Mouse (Mus musculus): ENCODE results near the gene Eif4enif1. TPM values are rescaled to one million over a fixed set of nuclear protein-coding genes. Genes with fewer than 3 reads are reported as not detected.
A peak's percentile ranks its signal among the peaks of the same experiment; 100 is the strongest.

Eif4enif1 gene
- polyA plus RNA-seq, 1 experiment from 2014 or later, result 14.9 TPM

DNA sequence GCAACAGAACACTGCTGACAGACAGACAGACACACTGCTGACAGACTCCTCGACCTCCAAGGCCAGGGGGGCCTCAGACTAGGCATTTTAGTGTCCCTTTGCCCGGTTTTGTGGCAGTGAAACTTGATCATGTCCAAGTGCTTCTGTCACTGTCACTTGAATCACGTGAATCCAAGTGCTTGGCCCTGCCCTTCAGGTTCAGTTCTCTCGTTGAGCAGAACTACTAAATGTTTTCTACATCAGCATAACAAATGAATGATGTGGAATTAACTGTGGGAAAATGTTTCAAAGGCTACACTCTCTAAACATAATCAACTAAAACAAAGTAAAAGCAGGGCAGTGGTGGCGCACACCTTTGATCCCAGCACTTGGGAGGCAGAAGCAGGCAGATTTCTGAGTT, 76.2 kb downstream of the Eif4enif1 start:
- 0 out of 2 replicates have a peak, but pooled peaks cover 6% of the 10 kb centered on the region for H3K9me3 ChIP-seq (ENCODE audit: low read length)
- no peak overlapping the region for H3K9ac ChIP-seq (replicated peaks)
- WGBS (ENCODE audit: insufficient replicate concordance), result 69% methylated on average over 5 of the region's 5 CpGs

DNA sequence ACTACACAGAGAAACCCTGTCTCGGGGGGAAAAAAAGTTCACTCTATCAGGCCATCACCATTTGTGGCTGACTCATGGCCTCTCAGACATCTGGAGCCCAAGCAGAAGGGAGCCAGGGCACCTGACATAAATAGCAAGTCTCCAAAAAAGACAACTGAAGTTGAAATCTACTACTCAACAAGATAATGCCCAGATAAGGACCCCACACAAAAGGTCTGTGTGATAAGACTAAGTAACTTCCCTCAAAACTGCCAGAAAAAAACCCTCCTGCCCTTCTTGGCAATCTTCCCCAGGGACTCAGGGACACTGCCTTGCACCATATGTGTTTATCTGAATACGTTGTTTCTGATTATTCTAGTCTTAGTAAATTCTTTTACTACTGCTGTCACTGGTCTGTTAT, 77.5 kb downstream of the Eif4enif1 start:
- H3K9me3 ChIP-seq (ENCODE audit: low read length), result 0 out of 2 replicates have a peak, but pooled peaks cover 6% of the 10 kb centered on the region
- ATAC-seq (no peak), DNase-seq (no peak)
- H3K4me2 ChIP-seq (ENCODE audit: low read depth, low read length), result no peak overlapping the region
- H3K36me3 ChIP-seq (replicated peaks; ENCODE audit: insufficient read depth, low read length), result no peaks in the 10 kb centered on the region
- 45% methylated on average over 2 of the region's 2 CpGs for WGBS (ENCODE audit: insufficient replicate concordance)
- H3K4me3 ChIP-seq (ENCODE audit: low read depth, low read length), result no peak overlapping the region
- H3K9ac ChIP-seq (replicated peaks), result no peak overlapping the region
- no peak overlapping the region for H3K27ac ChIP-seq (ENCODE audit: low read depth)
- TF ChIP-seq CTCF (IDR thresholded peaks at IDR 0.05; ENCODE audit: low read depth) (no peak), EP300 (IDR thresholded peaks at IDR 0.05; ENCODE audit: low read depth) (no peak)
- no peaks in the 10 kb centered on the region for H3K4me1 ChIP-seq (ENCODE audit: insufficient read depth)
- H3K27me3 ChIP-seq (ENCODE audit: insufficient read depth, low read length), result no peaks in the 10 kb centered on the region

More for the DNA sequence above, 76.2 kb downstream of the Eif4enif1 start:
- no peak for ATAC-seq
- H3K4me2 ChIP-seq (ENCODE audit: low read depth, low read length), result no peak overlapping the region
- no peaks in the 10 kb centered on the region for H3K36me3 ChIP-seq (replicated peaks; ENCODE audit: insufficient read depth, low read length)
- H3K4me3 ChIP-seq (ENCODE audit: low read depth, low read length), result no peak overlapping the region
- H3K27ac ChIP-seq (ENCODE audit: low read depth), result no peak overlapping the region
- TF ChIP-seq CTCF (IDR thresholded peaks at IDR 0.05; ENCODE audit: low read depth) (no peak), EP300 (IDR thresholded peaks at IDR 0.05; ENCODE audit: low read depth) (no peak)
- H3K4me1 ChIP-seq (ENCODE audit: insufficient read depth), result no peaks in the 10 kb centered on the region
- no peak for DNase-seq
- H3K27me3 ChIP-seq (ENCODE audit: insufficient read depth, low read length), result no peaks in the 10 kb centered on the region

DNA sequence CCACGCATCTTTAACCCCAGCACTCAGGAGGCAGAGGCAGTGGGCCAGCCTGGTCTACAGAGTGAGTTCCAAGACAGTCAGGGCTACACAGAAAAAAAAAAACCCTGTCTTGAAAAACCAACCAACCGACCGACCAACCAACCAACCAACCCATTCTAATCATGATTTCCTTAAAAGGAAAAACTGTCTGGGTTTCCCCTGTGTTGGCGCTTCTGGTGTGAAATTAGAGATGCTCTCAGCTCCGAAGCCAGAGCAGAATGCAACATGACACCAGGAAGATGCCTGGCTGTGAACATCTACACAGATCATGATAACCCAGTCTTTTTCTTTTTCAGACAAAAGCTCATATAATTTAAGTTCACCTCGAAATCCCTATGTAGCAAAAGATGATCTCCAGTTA, 80.7 kb downstream of the Eif4enif1 start:
- Histone ChIP-seq H3K4me1 (ENCODE audit: insufficient read depth) (no peaks in the 10 kb centered on the region), H3K27me3 (ENCODE audit: insufficient read depth, low read length) (no peaks in the 10 kb centered on the region), H3K36me3 (replicated peaks; ENCODE audit: insufficient read depth, low read length) (no peaks in the 10 kb centered on the region), H3K4me3 (ENCODE audit: low read depth, low read length) (no peak overlapping the region), H3K4me2 (ENCODE audit: low read depth, low read length) (no peak overlapping the region), H3K9ac (replicated peaks) (no peak overlapping the region), H3K27ac (ENCODE audit: low read depth) (no peak overlapping the region), H3K9me3 (ENCODE audit: low read length) (0 out of 2 replicates have a peak, but pooled peaks cover 6% of the 10 kb centered on the region)
- ATAC-seq, result no peak
- no peak for DNase-seq
- WGBS (ENCODE audit: insufficient replicate concordance), result 82% methylated on average over 6 of the region's 6 CpGs
- TF ChIP-seq EP300 (IDR thresholded peaks at IDR 0.05; ENCODE audit: low read depth) (no peak), CTCF (IDR thresholded peaks at IDR 0.05; ENCODE audit: low read depth) (no peak)

DNA sequence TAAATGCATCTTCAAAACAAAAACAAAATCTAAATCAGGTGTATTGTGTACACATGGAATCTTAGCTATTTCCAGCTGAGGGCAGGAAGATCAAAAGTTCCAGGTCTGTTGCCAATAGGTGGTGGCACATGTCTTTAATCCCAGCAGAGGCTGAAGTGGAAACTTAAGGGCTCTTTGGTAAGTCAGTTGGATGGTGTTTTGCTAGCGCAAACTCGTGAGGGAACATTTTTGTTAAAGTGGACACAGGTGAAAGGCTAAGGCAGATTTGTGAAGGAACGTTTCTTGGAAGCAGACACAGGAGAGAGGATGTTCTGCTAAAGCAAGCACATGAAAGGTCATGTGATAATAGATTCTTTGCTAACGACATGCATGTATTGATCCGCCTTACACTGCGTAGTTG, 81.5 kb downstream of the Eif4enif1 start:
- 0 out of 2 replicates have a peak, but pooled peaks cover 6% of the 10 kb centered on the region for H3K9me3 ChIP-seq (ENCODE audit: low read length)
- ATAC-seq (no peak), DNase-seq (no peak)
- no peak for TF ChIP-seq EP300 (IDR thresholded peaks at IDR 0.05; ENCODE audit: low read depth)
- no peak for TF ChIP-seq CTCF (IDR thresholded peaks at IDR 0.05; ENCODE audit: low read depth)
- H3K9ac ChIP-seq (replicated peaks), result no peak overlapping the region
- no peak overlapping the region for H3K27ac ChIP-seq (ENCODE audit: low read depth)
- H3K4me2 ChIP-seq (ENCODE audit: low read depth, low read length), result no peak overlapping the region
- no peak overlapping the region for H3K4me3 ChIP-seq (ENCODE audit: low read depth, low read length)
- WGBS (ENCODE audit: insufficient replicate concordance), result 89% methylated on average over 6 of the region's 6 CpGs
- no peaks in the 10 kb centered on the region for H3K27me3 ChIP-seq (ENCODE audit: insufficient read depth, low read length)
- no peaks in the 10 kb centered on the region for H3K36me3 ChIP-seq (replicated peaks; ENCODE audit: insufficient read depth, low read length)
- H3K4me1 ChIP-seq (ENCODE audit: insufficient read depth), result peaks cover 5% of the 10 kb centered on the region; the same call in 1 of the 2 replicates

DNA sequence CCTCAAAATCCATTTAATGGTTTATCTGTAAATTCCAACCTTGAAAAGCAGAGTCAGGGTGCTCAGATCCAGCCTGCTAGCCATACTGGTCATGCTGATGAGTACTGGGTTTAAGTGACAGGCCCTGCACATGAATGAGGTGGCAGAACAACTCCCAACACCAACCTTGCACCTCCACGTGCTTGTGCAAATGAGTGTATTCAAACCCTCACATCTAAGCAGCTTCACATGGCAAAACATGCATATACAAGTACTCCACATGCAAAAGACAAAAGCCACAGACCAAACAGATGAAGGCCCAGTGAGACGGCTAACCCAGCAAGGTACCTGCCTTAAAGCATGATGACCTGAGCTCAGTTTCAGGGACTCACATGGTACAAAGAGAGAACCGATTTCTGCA, 83.7 kb downstream of the Eif4enif1 start:
- no peaks in the 10 kb centered on the region for H3K27me3 ChIP-seq (ENCODE audit: insufficient read depth, low read length)
- 0 out of 2 replicates have a peak, but pooled peaks cover 6% of the 10 kb centered on the region for H3K9me3 ChIP-seq (ENCODE audit: low read length)
- TF ChIP-seq EP300 (IDR thresholded peaks at IDR 0.05; ENCODE audit: low read depth) (no peak), CTCF (IDR thresholded peaks at IDR 0.05; ENCODE audit: low read depth) (no peak)
- no peak overlapping the region for H3K4me3 ChIP-seq (ENCODE audit: low read depth, low read length)
- no peak for DNase-seq
- no peak for ATAC-seq
- no peak overlapping the region for H3K4me2 ChIP-seq (ENCODE audit: low read depth, low read length)
- H3K9ac ChIP-seq (replicated peaks), result no peak overlapping the region
- H3K4me1 ChIP-seq (ENCODE audit: insufficient read depth), result peaks cover 17% of the 10 kb centered on the region
- 81% methylated on average over 3 of the region's 3 CpGs for WGBS (ENCODE audit: insufficient replicate concordance)
- H3K27ac ChIP-seq (ENCODE audit: low read depth), result no peak overlapping the region
- H3K36me3 ChIP-seq (replicated peaks; ENCODE audit: insufficient read depth, low read length), result no peaks in the 10 kb centered on the region

DNA sequence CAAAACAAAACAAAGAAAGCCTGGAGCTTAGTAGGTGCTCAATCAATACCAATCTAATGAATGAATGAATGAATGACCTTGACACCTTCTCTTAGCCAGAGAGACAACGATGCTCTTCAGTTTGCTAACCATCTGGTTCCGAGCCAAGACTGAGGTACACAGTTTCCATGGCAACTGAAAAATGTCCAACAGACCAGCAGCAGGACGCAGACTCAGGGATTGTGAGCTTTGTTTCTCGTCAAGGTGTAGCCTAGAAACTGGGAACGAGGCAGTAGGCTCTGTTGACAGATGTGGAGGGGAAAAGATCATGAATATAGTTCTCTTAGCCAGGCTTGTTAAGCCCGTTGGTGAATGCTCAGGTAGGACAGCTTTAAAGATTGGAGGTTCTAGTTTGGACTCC, 84.9 kb downstream of the Eif4enif1 start:
- DNase-seq, result no peak
- WGBS (ENCODE audit: insufficient replicate concordance), result 62% methylated on average over 6 of the region's 6 CpGs
- H3K9ac ChIP-seq (replicated peaks), result no peak overlapping the region

DNA sequence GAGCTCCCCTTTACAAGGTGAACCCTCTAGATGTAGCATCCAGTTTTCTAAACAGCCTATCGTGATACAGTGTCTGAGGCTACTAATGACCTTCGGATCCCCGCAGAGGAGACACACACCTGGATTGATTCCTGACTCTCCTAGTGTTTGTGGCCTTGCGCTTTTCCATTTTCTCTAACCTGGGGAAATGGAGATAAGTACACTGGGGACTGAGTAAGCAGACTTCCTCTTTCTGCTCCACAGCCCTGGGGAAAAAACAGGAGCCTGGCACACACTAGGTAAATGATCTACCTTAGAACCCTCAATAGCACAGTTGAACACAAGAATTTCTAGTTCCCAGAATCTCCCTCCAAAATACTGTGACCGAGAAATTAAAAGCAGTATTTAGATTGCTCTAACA, 85.7 kb downstream of the Eif4enif1 start:
- ATAC-seq (no peak), DNase-seq (no peak)
- H3K4me1 ChIP-seq (ENCODE audit: insufficient read depth), result peaks cover 36% of the 10 kb centered on the region
- H3K36me3 ChIP-seq (replicated peaks; ENCODE audit: insufficient read depth, low read length), result no peaks in the 10 kb centered on the region
- H3K9me3 ChIP-seq (ENCODE audit: low read length), result no peaks in the 10 kb centered on the region
- peak overlapping the region; percentile 100; the same call in 1 of the 2 replicates for H3K4me2 ChIP-seq (ENCODE audit: low read depth, low read length)
- H3K4me3 ChIP-seq (ENCODE audit: low read depth, low read length), result no peak overlapping the region
- no peak overlapping the region for H3K27ac ChIP-seq (ENCODE audit: low read depth)
- H3K9ac ChIP-seq (replicated peaks), result no peak overlapping the region
- TF ChIP-seq CTCF (IDR thresholded peaks at IDR 0.05; ENCODE audit: low read depth), result no peak
- TF ChIP-seq EP300 (IDR thresholded peaks at IDR 0.05; ENCODE audit: low read depth), result no peak
- no peaks in the 10 kb centered on the region for H3K27me3 ChIP-seq (ENCODE audit: insufficient read depth, low read length)
- WGBS (ENCODE audit: insufficient replicate concordance), result 48% methylated on average over 5 of the region's 5 CpGs

More for the DNA sequence above, 84.9 kb downstream of the Eif4enif1 start:
- no peak overlapping the region for H3K27ac ChIP-seq (ENCODE audit: low read depth)
- H3K4me2 ChIP-seq (ENCODE audit: low read depth, low read length), result no peak overlapping the region
- TF ChIP-seq CTCF (IDR thresholded peaks at IDR 0.05; ENCODE audit: low read depth), result no peak
- no peak for TF ChIP-seq EP300 (IDR thresholded peaks at IDR 0.05; ENCODE audit: low read depth)
- H3K4me1 ChIP-seq (ENCODE audit: insufficient read depth), result peaks cover 29% of the 10 kb centered on the region
- H3K27me3 ChIP-seq (ENCODE audit: insufficient read depth, low read length), result no peaks in the 10 kb centered on the region
- H3K36me3 ChIP-seq (replicated peaks; ENCODE audit: insufficient read depth, low read length), result no peaks in the 10 kb centered on the region
- no peaks in the 10 kb centered on the region for H3K9me3 ChIP-seq (ENCODE audit: low read length)
- ATAC-seq, result no peak
- no peak overlapping the region for H3K4me3 ChIP-seq (ENCODE audit: low read depth, low read length)
